Mouse (Mus musculus): Measurements from ENCODE around the gene Napa.
A peak's percentile ranks its signal among the peaks of the same experiment; 100 is the strongest.

Napa gene

DNA sequence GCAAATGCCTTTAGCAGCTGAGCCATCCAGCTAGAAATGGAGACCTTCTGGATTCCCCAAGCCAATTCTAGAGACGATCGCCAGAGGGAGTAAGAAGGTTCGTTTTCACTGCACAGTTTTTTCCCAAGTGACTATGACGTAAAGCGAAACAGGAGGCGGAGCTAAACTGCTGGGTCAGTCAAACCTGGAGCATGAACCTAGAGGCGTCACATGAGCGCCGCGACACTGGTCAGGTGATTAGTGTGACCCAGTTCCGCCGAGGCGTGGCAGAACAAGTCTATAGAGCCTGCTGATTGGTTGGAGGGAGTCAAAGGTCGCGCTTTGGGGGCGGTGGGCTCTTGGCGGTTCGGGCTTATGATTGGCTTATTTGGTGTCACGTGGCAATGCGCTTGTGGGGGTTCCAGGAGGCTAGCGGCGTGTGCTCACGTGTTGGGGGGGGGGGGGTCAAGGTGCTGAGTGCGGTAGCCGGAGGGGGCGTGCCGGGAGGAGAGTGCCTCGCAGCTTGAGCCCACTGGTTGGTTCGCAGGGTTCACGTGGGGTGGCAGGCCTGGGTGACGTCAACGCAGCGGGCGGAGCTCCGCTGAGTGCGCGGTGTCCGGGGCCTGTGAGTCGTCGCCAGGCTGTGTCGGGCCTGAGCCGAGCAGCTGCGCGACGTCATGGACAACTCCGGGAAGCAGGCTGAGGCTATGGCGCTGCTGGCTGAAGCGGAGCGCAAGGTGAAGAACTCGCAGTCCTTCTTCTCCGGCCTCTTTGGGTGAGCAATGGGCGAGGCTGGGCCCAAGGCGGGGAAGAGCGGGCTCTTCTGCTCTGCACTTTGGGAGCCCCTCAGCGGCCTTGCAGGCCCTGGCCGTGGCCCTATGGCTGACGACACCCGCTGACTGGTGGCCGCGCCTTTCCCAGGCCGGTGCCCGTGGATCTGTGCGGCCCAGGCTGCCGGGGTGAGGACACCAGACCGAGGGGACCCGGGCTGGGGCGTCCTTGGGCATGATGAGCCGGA is at the start of gene Napa:
TSS of gene Napa (plus strand) at position 438 of the 997 bp plus-strand sequence.
- peak; percentile 91 to 99 for DNase-seq (ENCODE audit: low spot score in 2 of 2)

- DNase-seq (ENCODE audit: low spot score in 2 of 2) = no peak
Observed at GRCm38 (mm10) chr7:16048675-16049575, 49.3 kb upstream of the Napa start.

DNA sequence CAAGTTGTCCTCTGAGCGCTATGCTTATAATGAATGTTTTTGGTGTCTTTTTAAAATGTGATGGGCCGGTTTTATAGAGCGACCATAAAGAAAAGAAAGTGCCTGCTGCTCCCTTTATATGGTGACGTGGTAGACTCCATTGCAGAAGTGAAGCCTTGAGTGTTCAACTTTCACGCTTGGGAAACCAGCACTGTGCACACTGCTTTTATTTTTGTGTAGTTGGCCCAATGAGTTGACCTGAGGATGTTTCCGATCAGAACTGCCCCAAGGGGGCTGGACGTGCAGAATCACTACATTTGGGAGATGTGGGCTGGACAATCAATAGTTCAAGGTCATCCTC is 48.7 kb upstream of the Napa start:
- no peak for DNase-seq (ENCODE audit: low spot score in 2 of 2)

DNA sequence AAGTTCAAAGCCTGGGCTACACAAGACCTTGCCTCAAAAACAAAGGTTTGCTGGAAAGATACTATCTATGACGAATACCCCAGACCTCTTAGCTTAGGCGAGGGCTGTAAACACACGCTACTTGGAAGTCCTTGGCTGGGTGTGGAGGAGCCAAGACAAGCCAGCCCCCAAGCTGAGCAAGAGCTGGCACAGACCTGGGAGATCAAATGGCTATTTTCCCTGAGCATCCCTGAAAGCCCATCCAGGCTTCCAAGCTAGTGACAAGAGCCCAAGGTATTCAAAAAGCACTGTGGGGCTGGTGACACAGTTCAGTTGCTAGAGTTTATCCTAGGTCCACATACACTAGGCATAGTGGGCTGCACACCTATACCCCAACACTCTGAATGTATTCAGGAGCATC is 47.7 kb upstream of the Napa start:
- no peak for DNase-seq (ENCODE audit: low spot score in 2 of 2)

GRCm38 (mm10) chr7:16051883-16052595 is 46.2 kb upstream of the Napa start:
- DNase-seq (ENCODE audit: low spot score in 2 of 2) = peak; percentile 53 to 59

DNA sequence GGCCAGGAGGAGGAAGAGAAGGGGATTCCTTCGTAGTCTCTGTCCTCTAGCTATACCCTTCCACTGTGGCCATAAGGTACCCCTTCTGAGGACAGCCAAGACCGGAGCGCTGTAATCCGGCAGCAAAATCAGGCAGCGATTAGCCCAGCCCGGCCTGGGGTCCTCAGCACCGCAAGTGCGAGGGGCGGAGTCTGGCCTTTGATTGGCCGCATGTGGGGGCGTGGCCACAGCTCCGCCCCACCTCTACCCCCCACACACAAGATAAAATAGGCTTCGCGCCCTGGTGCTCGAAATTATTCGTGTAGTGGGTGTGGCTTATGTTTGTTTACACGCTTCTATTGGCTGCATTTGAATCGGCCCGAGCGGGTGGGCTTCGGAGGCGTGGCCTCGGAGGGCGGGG is 45.6 kb upstream of the Napa start:
- DNase-seq (ENCODE audit: low spot score in 2 of 2) = peak; percentile 82 to 93

GRCm38 (mm10) chr7:16053105-16053504 is 45.2 kb upstream of the Napa start:
- no peak for DNase-seq (ENCODE audit: low spot score in 2 of 2)

DNA sequence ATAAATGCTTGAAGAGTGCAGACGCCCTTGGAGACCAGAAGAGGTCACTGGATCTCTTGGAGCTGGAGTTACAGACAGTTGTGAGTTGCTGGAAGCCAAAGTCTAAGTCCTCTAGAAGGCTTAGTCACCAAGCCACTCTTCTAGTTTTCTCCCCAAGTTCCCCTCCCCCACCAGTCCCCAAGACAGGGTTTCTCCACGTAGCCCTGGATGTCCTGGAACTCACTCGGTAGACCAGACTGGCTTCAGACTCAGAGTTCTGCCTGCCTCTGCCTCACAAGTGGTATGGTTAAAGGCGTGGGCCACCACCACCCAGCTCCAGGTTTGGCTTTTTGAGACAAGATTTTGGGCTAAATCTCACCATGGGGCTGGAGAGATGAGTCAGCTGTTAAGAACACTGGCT is 43.3 kb upstream of the Napa start:
- no peak for DNase-seq (ENCODE audit: low spot score in 2 of 2)

- DNase-seq (ENCODE audit: low spot score in 2 of 2) = no peak
Observed at GRCm38 (mm10) chr7:16055665-16056064, 42.6 kb upstream of the Napa start.

DNA sequence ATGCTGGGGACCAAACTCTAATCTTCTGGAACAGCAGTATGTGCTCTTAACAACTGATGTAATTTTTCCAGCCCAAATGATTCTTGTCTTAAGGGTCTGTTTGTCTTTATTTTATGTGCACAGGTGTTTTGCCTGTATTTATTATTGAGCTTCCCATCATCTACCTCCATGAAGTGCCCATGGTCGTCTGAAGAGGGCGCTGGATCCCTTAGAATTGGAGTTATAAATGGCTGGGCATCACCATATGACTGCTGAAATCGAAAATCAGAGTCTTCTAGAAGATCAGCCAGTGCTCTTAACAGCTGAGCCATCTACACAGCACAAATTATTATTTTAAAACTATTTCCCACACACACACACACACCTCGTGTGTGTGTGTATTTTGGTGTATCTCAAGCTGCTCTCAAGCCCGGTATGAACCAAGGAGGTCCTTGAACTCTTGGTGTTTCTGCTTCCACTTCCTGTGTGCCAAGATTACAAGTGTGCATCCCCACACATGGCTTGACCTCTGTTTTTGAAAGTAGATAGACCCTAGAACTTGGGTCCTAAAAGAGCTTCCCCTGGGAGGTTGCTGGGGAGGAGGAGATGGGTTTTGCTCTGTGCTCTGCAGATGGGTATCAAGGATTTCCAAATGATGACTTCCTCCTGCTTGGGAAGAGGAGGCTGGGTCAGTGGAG is 41.7 kb upstream of the Napa start:
- no peak for DNase-seq (ENCODE audit: low spot score in 2 of 2)

- DNase-seq (ENCODE audit: low spot score in 2 of 2) = peak; percentile 54 to 87
Observed at GRCm38 (mm10) chr7:16057136-16057534, 41.1 kb upstream of the Napa start.

GRCm38 (mm10) chr7:16061219-16062098 is 36.8 kb upstream of the Napa start, which contains the start of gene Zfp541:
Gene Zfp541, plus strand, starts transcription at chr7:16061814.
- DNase-seq (ENCODE audit: low spot score in 2 of 2) = no peak

GRCm38 (mm10) chr7:16062099-16062420 is 36.2 kb upstream of the Napa start:
- DNase-seq (ENCODE audit: low spot score in 2 of 2) = no peak

GRCm38 (mm10) chr7:16063490-16063889 is 34.8 kb upstream of the Napa start:
- DNase-seq (ENCODE audit: low spot score in 2 of 2) = no peak

DNA sequence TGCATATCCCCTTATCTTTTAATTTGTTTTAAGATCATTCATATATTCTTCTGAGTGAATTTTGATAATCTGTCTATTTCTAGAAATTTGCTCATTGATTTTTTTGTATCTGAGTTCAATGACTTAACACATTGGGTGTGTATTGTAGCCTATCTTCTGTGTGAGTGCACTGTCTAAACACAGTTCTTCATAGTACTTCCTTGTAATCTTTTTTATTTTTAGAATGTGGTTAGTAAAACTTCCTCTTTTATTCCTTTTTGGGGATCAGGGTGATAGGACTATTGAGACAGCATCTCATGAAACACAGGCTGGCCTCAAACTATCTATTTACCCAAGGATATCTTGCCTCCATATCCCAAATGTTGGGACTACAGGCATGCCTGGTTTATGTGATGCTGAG is 27.4 kb upstream of the Napa start:
- no peak for DNase-seq (ENCODE audit: low spot score in 2 of 2)

- no peak for DNase-seq (ENCODE audit: low spot score in 2 of 2)
Observed at GRCm38 (mm10) chr7:16071906-16072305, 26.4 kb upstream of the Napa start.

DNA sequence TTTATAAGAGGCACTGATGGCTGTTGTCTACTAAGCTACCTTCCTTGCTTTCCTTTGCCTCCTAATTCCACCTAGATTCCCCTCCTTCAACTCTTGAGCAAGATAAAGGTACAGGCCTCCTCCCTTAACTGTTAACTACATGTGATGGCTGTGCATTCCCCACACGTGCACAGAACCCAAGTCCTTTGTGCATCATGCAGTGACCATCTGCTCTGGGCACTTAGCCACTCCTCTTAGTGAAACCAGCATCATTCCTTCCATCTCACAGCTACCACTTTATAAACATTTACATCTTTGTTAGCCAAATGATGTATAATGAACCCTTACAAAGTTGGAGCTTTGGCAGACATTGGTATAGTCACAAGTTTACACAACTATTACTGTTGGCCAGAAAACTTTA is 18.3 kb upstream of the Napa start:
- no peak for DNase-seq (ENCODE audit: low spot score in 2 of 2)

DNA sequence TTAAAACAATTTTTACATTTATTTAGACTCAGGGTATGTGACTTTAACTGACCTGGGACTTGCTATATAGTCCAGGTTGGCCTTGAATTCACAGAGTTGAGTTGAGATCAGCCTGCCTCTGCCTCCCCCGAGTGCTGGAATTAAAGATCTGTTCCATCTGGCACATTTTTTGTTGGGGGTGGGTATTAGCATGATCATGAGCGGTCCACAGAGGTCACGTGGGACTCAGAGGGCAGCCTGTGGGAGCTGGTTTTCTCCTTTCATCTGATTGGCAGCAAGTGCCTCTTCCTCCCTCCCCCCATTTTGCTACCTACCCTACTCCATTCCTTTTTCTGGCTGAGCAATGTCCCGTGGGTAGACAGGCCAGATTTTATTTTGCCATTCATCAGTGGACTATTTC is 17.7 kb upstream of the Napa start:
- DNase-seq (ENCODE audit: low spot score in 2 of 2) = no peak

DNA sequence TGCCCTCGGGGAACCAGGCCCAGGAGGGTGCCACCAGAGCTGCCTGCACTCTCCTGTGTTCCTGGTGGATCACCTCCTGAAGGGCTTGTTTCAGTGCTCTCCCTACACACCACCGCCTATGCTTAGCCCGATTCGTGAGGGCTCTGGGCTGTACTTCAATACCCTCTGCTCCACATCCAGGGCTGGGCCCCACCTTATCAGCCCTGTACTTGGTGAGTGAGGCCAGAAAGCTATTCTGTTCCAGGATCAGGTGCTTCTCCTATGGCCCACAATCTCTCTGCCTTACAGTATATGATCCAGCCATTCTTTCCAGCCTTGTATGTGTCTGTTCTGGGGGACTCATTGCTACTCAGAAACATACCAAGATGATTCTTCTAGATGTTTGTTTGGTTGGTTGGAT is 14.9 kb upstream of the Napa start:
- no peak for DNase-seq (ENCODE audit: low spot score in 2 of 2)

- no peak for DNase-seq (ENCODE audit: low spot score in 2 of 2)
Observed at GRCm38 (mm10) chr7:16087587-16087986, 10.7 kb upstream of the Napa start.

Measured in urinary bladder, adult 18-20 months (tissue).